Mouse (Mus musculus) fibroblast of lung, adult 2 months (primary cell): ENCODE data around the gene Tmem258.
"Not testable (repeated sequence)": the region's sequence is repeated elsewhere in the genome, so short reads cannot be mapped to it uniquely, and the experiment has no call there.

ENCODE experiments used
- DNase-seq: peaks from one replicate; pipeline ENCODE4 v3.0.0-alpha.2; 2011; ENCODE audit warnings: low read depth

Tmem258 gene

GRCm38 (mm10) chr19:10203848-10204615, at the start of gene Tmem258, which contains the start of gene Fen1:
Gene Tmem258 (plus strand): TSS chr19:10204014.
Gene Fen1 (minus strand): TSS chr19:10204169.
- peak; percentile 84 for DNase-seq

GRCm38 (mm10) chr19:10157725-10158124, 46.1 kb upstream of the Tmem258 start:
- DNase-seq: no peak

DNA sequence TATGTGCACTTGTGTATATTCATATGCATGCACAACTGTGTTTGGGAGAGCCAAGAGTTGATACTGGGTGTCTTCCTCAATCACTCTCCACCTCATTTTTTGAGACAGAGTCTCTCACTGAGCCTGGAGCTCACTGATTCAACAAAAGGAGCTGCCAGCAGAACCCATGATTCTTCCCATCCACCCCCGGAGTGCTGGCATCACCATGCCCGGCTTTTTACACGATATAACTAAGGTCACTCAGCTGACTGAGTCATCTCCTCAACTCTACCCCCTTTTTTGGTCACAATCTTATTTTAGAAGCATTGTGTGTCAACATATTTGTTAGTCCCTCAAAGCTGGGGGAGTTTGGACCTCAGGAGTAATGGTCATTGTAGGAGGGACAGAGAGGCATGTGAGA, 39.9 kb upstream of the Tmem258 start:
- no peak for DNase-seq

DNA sequence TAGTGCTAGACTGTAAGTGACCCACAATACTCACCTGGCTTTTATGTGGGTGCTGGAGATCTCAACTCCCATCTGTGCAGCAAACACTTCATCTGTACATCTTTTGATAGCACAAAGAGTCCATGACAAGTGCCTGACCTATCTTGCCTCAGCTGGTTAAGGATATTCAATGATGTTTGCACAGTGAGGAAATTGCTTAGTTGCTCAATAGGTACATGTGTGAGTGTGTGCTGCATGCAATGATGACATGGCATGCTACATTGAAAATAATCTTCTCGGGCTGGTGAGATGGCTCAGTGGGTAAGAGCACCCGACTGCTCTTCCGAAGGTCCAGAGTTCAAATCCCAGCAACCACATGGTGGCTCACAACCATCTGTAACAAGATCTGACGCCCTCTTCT, 37.9 kb upstream of the Tmem258 start:
- not testable (repeated sequence) for DNase-seq

DNA sequence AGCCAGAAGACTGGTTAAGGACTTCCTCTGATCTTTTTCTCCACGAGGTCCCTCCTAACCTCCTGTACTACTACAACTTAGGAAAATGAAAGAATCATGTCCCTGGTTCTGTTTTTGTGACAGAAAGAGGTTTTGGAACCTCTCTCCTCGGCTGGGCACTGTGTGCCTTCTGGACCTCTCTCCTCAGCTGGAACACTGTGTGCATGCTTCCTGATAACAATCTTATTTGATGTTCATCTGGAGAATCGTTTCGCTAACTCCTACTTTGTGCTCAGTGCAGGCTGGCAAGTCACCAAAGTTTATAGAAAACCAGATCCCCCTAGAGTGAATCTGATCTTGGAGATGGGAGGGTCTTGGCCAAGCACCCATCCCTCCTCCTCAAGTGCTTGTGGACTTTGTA, 36.7 kb upstream of the Tmem258 start:
- no peak for DNase-seq

- DNase-seq: no peak
Observed at GRCm38 (mm10) chr19:10167951-10168350, 35.9 kb upstream of the Tmem258 start.

GRCm38 (mm10) chr19:10168441-10168840, 35.4 kb upstream of the Tmem258 start:
- no peak for DNase-seq

- DNase-seq: no peak
Observed at GRCm38 (mm10) chr19:10169179-10169578, 34.6 kb upstream of the Tmem258 start.

DNA sequence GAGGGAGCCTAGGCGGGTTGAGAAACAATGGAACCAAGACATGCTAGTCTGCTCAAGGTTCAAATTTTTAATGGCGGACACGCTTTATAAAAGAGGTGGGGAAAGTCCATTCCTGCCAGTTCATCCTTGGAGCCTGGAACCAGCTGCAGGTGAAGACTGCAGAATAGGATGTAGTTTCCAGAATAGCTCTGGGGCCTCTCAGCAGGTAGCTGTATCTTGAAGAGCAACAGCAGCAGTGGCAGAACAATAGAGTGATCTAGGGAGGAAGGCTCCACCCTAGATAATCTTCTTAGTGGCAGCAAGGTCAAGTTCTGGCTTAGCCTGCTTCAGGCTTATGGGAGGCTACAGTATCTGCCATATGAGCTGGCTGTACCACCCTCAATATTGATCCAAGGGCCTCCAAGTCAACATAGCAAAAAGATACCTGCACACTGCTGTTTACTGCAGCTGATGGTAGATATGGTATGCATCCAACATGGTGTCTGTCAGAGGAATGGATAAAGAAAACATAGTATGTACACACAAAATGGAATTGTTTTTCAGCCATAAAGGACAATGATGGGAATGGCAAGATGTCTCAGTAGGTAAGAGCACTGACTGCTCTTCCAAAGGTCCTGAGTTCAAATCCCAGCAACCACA, 34.0 kb upstream of the Tmem258 start:
- DNase-seq: not testable (repeated sequence)

GRCm38 (mm10) chr19:10170466-10170865, 33.3 kb upstream of the Tmem258 start:
- no peak for DNase-seq

DNA sequence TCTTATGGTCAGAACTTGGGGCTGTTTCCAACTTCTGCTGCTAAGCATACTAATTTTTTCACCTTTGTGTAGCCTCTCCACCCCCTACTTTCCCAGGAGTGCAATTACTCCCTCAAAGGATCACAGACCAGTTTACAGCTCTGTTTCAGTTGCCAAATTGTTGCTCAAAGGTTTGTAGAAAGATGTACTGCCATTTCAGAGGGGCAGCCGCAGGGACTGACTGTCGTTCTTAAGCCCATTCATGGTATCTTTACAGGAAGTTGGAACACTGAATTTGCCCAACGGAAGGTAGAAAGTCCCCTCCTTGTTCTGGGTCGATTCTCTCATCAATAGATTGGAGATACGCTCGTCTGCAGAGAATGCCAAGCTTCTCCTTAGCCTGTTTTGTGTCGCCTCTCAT, 32.5 kb upstream of the Tmem258 start:
- DNase-seq: no peak

DNA sequence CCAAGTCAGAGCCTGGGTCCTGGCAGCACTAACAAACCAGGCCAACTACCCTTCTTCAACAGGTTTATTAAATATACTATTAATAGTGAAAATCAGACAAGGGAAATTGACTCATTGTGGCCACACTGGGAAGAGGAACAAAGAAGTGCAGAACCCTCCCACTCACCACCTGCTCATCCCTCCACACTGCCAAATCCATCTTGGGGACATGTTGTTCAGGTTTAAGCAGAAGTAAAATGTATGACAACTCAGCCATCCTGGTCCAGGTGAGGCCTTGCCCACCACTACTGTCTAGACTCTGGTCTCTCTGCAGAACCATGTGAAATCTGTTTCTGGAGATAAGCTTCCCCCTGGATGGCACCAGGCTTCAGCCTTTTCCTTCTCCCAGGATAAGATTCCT, 32.0 kb upstream of the Tmem258 start:
- no peak for DNase-seq

DNA sequence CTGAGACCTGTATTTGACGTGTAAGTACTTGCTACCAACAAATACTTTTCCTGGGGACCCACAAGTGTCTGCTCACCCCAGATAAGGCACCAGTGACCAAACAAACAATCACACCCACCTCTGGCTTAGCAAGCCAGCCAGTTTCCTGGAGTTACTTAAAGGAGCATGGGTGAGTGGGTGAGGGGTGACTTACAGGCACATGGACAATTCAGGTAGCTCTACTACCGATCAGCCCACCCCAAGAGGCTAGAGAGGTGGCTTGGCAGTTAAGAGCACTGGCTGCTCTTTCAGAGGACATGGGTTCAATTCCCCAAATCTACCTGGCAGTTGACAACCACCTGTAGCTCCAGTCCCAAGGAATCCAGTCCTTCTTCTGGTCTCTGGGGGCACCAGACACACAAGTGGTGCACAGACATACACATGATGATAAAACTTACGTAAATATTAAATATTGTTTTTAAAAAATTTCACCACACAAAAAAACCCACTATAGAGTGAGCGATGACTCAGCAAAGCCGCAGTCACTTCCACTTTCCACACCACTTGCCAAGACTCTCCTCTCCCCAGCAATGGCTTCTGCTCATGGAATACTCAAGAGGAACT, 30.6 kb upstream of the Tmem258 start:
- DNase-seq: no peak

- no peak for DNase-seq
Observed at GRCm38 (mm10) chr19:10173844-10174539, 29.8 kb upstream of the Tmem258 start.

GRCm38 (mm10) chr19:10174956-10175355, 28.9 kb upstream of the Tmem258 start:
- no peak for DNase-seq

- DNase-seq: no peak
Observed at GRCm38 (mm10) chr19:10176477-10176876, 27.3 kb upstream of the Tmem258 start.

- DNase-seq: no peak
Observed at GRCm38 (mm10) chr19:10176941-10177372, 26.9 kb upstream of the Tmem258 start.

DNA sequence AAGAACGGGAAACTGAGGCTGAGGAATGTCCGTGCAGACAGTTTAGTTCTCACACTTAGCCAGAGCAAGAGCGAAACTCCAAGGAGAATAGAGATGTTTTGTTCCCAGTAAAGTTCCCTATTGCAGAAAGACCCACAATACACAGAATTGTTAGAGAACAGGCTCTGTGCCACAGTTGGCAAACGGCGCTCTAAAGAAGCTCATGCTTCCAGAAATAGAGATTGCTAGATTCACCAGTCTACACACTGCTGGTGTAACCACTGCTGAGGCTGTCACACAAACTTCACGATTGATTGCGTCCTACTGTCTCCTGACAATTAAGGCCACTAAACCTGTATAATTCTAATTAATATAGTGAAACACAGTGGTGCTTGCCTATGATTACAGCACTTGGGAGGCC, 22.6 kb upstream of the Tmem258 start:
- DNase-seq: no peak

- no peak for DNase-seq
Observed at GRCm38 (mm10) chr19:10182142-10182541, 21.7 kb upstream of the Tmem258 start.

DNA sequence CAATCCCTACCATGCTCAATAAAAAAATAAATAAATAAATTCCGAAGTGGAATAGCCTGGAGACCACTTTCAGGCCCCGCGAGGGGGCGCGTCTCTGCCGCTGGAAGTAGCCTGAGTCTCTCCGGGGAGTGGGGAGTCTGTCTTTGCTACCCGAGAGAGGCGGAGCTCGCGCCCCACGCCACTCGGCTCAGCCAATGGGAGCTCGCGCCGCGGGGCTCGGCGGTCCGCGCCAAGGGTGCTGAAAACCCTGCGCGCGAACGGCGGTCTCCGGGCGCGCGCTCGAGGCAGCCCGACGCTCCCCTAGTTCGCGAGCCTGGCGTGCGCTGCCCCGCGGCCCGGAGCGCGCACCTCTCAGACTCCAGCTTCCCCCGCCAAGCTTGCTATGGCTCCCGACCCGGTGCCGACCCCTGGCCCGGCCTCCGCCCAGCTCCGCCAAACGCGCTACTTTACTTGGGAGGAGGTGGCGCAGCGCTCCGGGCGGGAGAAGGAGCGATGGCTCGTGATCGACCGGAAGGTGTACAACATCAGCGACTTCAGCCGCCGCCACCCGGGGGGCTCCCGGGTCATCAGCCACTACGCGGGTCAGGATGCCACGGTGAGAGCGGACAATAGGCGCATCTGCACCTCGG, 21.0 kb upstream of the Tmem258 start, which contains the start of gene Fads1:
Gene Fads1, plus strand, starts transcription at position 219 of the 629 bp plus-strand sequence.
- peak; percentile 84 for DNase-seq

DNA sequence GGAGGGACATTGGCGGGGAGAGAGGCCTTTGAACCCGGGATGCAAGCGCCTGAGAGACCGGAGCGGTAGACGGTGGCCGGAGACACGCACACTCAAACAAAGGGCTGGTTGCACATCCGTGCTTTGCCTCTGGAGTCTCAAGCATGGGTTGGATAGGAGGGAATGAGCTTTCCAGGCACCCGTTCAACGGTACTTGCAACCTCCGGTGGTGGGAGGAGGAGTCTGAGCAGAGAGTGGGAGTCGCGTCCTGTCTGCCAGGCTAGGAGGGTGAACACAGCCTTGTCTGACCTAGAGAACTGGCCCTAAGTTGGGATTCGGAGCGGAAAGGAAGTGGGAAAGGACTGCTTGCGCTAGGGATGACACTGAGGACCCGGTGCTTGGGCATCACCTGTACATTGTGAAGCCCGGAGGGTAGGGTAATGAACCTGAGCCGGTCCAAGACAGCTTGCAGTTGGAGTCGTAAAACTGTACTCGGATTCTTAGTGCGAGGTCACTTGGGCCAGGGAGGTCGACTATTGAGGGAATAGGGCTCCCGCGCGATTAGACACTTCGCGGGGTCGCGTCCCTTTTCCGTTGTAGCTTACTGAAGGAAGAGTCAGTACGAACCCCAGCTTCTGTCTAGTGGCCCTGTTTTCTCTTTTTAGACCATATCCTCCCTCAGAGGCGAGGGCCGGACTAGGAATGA, 20.4 kb upstream of the Tmem258 start:
- DNase-seq: no peak
